Mouse (Mus musculus) T-helper 2 cell (primary cell): ENCODE data around the gene Ascl5.

Experiments
- in situ Hi-C: fragments of 300-600 bp; cut with MboI, MseI; formaldehyde crosslinking; loops from one replicate; pipeline ENCODE4 v1.15.1; 2025; ENCODE audit warnings: high pct_unique_total_duplicates

Gene Ascl5

DNA sequence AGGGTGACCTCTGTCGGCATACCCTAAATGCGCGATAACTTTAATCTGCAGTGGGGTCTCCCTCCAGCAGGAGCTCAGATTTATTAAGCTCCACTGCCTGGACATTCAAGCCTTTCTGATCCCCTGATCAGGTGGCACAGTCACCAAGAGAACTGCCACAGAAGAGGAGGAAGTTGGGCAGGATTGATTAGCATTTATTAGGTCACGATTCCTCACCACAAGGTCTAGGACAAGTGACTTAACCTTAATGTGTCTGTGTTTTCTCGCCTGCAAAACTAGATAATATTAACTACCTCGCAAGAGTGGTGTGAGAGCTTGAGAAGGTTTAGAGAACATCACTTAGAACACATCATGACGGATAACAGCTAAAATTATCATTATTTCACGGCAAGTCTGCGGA, 2.7 kb upstream of the Ascl5 start:
- in situ Hi-C loops = loop anchor here (5.0 to 10.0 kb wide), 2 partner anchors 57 to 419 kb away; partner anchors contain the start of gene Kif14

DNA sequence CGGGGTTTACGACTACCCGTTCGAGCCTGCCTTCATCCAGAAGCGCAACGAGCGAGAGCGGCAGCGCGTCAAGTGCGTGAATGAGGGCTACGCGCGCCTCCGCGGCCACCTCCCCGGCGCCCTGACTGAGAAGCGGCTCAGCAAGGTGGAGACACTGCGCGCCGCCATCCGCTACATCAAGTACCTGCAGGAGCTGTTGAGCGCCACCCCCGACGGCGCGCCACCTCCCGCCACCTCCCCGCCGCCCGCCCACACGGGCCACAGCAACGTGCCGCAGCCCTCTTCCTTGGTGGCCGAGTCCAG, 360 bp downstream of the Ascl5 start:
- in situ Hi-C loops = no loop called here

DNA sequence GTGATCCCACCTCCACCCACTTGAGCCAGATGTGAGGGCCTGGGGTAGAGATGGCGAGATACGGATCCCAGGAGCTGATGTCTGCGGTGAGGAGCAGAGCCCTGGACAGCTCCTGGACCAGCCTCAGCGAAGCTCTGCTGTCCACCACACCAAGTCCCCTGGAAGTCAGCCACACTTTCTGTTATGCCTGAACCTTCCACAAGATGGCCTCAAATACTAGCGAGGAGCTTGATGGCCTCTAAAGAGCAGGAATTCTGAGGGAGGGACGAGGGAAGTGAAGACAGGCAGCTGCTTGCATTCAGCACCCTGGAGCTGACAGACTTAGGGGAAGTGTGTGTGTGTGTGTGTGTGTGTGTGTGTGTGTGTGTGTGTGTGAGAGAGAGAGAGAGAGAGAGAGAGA, 861 bp downstream of the Ascl5 start:
- in situ Hi-C loops = no loop called here

DNA sequence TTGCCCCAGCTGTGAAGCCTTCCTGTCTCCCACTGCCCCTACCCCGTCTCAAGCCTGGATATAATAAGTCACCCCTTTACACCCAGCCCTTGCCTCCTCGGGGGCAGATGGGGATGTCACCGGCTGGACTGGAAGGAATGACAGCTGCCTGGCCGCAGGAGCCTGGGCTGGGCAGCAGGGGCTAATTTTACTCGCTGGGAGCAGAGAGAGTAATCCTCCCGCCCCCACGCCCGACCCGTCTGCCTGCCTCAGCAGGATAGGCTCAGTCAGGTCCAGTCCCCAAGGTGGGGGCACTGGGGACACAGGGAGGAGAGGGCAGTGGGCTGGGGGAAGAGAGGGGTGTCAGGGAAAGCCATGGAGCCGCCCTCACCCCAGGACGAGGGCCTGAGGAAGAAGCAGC, 1.9 kb downstream of the Ascl5 start, which contains the start of gene Cacna1s:
Gene Cacna1s, plus strand, starts transcription at position 204 of the 400 bp plus-strand sequence.
- in situ Hi-C loops = no loop called here

DNA sequence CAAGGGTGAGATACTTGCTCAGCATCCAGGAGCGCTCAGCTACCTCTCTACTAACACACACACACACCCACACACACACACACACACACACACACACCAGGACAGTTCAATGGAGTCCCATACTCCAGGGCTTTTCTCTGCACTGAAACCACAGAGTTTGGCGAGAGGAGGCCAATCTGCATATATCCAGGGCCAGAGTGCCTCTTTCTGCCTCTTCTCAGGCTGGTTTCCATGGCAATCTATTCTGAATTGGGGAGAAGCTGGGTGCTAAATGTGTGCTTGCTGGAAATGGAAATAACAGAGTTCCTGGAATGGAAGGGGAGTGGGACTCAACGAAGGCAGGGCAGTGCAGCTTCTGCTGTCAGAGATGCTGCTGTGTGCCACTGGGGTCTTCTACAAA, 5.2 kb downstream of the Ascl5 start:
- in situ Hi-C loops = no loop called here

DNA sequence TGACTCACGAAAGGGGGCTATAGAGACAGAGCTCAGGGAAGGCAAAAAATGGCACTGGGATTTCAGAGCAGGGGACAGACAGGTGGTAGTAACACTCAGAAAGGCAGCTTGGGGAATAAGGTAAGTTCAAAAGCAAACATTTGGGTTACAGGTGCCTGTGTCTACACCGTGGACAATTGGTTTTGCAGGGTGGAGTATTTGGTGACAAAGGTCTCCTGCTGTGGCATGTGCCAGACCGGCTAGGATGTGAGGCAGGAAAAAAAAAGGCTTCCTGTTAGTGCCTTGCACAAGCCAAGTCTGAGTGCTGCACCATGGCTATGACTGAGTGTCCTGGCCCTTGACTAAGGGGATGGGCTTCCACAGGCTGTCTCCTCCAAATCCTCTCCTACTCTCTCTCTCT, 8.0 kb downstream of the Ascl5 start:
- in situ Hi-C loops = no loop called here

DNA sequence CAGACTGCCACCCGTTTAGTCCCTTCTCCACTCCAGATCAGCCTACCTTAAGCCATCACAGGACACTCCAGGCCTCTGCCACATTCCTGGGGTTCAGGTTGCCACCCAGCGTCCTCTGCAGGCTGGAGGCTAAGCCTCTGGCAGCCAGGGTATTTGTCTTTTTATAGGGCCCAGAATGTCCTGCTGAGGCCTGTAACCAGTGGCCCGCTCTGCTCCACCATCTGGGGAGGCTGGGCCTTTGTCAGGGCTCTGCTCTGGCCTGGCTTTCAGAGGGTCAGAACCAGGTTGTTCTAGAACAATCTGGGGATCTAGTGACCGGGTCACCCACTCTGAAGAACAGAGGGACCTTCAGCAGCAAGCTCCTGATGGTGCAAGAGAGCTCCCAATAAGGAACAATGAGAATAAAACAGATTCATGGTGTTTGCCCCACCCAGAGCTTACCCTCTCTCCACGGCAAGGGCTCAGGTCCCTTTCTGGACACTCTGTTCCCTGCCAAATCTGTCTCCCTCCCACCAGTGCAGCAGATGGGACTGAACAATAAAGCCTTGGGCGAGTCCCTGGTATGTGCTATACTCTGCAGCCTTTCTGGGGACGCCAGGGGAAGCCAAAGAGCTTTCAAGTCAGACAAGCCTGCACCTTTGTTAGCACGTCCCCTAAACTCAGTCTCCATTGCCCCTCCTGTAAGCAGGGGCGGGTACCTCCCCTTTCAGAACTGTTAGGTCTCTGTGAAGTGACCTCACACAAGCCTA, 10.6 kb downstream of the Ascl5 start:
- in situ Hi-C loops = loop anchor here (5.0 kb wide), 1 partner anchor 36 kb away; no protein-coding TSS in a partner anchor

GRCm38 (mm10) chr1:136061790-136062141, 11.2 kb downstream of the Ascl5 start:
- in situ Hi-C loops = loop anchor here (5.0 kb wide), 1 partner anchor 36 kb away; no protein-coding TSS in a partner anchor

GRCm38 (mm10) chr1:136063991-136064390, 13.4 kb downstream of the Ascl5 start:
- in situ Hi-C loops = loop anchor here (5.0 kb wide), 1 partner anchor 33 kb away; no protein-coding TSS in a partner anchor

DNA sequence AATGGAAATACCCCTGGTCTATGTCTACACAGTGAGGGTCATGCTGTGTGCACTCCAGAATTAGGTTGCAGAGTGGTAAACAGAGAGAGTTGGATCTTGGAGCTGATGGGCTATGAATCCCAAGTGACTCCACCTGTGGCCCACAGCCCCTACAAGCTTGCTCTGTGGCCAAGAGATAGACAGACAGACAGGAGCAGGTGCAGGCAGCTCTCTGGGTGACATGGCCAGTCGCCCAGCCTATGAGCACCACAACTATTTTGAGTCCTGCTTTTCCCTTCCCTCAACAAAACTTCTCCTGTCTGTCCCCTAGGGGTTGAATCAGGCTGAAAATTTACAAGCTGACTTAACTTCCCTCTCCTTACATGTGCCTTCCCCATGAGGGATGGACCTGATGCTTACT, 16.0 kb downstream of the Ascl5 start:
- in situ Hi-C loops = no loop called here

DNA sequence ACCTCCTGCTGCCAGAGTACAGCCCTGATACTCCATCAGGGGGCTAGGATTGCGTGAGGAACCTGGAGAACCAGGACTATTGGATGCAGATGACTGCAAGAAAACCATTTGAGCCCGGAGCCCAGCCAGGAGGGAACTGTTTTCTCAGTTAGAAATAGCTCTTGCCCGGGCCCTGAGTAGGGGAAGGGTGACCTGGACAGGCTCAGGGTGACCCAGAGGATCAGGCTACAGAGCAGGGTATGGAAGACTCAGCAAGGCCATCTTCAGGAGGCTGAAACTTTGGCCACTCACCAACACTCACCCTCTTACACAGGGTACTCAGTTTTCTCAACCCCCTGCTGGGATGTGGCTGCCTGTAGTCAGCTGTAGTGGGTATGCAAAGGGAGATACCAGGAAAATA, 17.0 kb downstream of the Ascl5 start:
- in situ Hi-C loops = no loop called here

GRCm38 (mm10) chr1:136076086-136076485, 25.5 kb downstream of the Ascl5 start:
- in situ Hi-C loops = no loop called here

DNA sequence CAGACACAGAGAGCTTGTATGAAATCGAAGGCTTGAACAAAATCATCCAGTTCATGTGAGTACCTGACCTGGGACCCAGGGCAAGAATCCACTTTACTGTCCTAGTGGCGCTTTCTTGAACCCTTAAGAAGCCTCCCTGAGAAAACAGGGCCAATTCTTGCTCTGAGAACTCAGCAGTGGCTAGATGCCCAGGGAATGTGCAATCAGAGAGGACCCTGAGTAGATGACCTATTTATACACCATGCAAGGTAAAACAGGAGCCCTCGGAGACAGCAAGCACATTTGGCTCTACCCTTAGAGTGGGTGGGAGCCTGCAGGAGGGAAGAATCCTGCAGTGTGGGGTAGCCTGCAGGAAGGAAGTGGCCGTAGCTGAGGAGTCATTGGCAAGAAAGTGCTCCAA, 27.1 kb downstream of the Ascl5 start:
- in situ Hi-C loops = no loop called here

DNA sequence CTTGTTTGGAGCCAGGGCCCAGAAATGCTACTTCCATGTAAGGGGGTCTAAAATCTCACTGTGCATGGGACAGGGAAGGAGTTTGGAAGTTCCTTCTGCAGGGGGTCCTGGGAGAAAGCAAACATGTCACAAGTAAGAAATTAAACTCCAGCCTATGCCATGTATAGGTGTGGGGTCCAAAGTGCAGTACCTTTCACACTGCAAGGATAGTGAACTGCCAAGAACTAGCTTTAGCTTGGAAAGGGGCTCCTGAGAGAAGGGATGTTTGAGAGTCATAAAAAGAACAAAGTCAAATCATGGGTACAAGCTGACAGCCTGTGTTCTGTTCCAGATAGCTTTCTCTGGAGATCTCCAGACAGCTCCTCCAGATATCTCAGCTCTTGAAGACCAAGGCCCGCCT, 30.6 kb downstream of the Ascl5 start:
- in situ Hi-C loops = no loop called here

GRCm38 (mm10) chr1:136085988-136086685, 35.5 kb downstream of the Ascl5 start:
- in situ Hi-C loops = no loop called here

DNA sequence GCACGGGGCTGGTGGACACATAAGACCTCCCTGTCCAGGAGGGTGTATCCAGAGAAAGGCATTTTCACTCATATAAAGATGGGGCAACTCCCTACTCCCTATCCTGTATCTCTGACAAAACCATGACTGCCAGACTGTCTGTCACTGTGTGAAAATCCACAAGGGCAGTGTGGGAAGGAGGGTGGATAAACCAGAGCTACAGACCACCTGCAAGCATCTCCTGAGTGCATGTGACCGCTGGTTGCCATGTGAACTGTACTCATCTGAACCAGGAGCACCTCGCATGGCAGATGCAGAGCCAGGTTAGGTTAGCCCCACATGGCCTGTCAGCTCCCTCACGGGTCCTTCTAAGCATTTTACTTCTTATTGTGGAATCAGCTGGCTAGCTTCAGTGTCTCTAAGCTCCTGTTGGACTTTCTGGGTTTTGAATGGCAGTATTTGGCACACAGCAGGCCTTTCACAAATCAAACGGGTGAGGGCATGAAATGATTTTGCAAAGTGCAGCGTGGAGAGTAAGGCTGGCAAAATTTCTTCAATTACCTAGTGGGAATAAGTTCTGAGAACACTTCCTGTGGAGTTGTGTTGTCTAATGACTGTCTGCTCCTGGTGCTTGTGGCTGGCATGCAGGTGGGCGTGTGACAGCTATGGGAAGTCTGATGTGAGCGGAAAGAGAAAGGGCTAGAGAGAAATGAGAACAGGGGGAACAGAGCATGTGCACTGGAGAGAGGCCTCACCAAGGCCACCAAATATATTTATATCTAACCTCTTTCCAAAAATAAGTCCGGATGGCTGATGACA, 39.0 kb downstream of the Ascl5 start:
- in situ Hi-C loops = no loop called here

DNA sequence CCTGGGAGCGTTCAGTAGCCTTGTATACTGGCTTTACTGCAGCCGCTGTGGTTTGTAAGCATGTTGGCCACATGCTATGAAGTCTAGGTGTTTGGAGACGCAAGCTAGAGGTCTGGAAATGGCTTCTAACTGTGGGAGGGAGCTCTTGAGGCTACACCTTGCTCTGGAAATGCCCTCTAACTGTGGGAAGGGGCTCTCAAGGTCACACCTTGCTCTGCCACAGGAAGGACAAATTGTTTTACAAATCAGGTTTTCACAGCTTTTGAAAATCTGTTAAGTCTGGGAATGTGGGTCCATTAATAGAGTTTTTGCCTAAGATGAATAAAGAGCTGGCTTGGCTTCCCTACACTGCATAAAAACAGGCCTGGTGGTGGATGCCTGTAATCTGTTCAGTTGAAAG, 43.1 kb downstream of the Ascl5 start:
- in situ Hi-C loops = no loop called here

DNA sequence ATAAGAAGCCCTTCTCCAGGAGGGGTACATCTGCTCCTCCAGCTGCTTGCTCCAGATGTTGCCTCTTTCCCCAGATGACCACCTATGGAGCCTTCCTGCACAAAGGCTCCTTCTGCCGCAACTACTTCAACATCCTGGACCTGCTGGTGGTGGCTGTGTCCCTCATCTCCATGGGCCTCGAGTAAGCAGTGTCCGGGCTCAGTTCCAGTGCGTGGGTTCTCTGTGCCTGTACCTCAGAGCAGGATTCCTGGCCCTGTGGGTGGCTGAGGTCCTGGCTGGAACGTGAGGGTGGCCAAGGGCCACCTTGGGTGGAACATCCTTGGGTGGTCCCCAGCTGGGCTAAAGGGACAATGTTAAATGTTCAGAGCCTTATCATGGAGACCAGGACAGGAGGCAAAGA, 44.2 kb downstream of the Ascl5 start:
- in situ Hi-C loops = loop anchor here (5.0 kb wide), 1 partner anchor 33 kb away; no protein-coding TSS in a partner anchor
